Mouse (Mus musculus) cortical plate, adult 2 months (tissue): ENCODE measurements around the gene Cep128. TPM values are rescaled to one million over a fixed set of nuclear protein-coding genes. Genes with fewer than 3 reads are reported as not detected.

ENCODE experiments used
- H3K27ac ChIP-seq: fragments of 200-500 bp; 2 replicates; pipeline ENCODE4 v1.5.1; 2012; ENCODE audit warnings: low read length, control low read depth, inconsistent platforms; ENCODE audit not compliant: insufficient read depth
- H3K4me1 ChIP-seq: fragments of 200-500 bp; 2 replicates; pipeline ENCODE4 v1.6.1; 2011; ENCODE audit warnings: low read length; ENCODE audit not compliant: control insufficient read depth, insufficient read depth
- H3K4me3 ChIP-seq: fragments of 200-500 bp; 2 replicates; pipeline ENCODE4 v1.5.1; 2011; ENCODE audit warnings: mild to moderate bottlenecking, low read length, control low read depth; ENCODE audit not compliant: insufficient read depth
- CTCF ChIP-seq: fragments of 200-500 bp; IDR thresholded peaks from 2 replicates; pipeline ENCODE4 v1.5.1; 2011; ENCODE audit warnings: mild to moderate bottlenecking, control low read depth, low read length; ENCODE audit not compliant: insufficient read depth; ENCODE audit errors: extremely low read depth
- POLR2A ChIP-seq: fragments of 200-500 bp; IDR thresholded peaks from 2 replicates; pipeline ENCODE4 v1.6.1; 2011; ENCODE audit warnings: mild to moderate bottlenecking, low read length, control low read depth; ENCODE audit not compliant: insufficient read depth; ENCODE audit errors: extremely low read depth
- polyA plus RNA-seq: library from polyadenylated mRNA; depleted of rRNA; stranded (reverse); fragments of >200 nt; gene quantifications from 2 replicates; pipeline ENCODE4 v1.2.3, GENCODE M21; 2012

Gene Cep128
- polyA plus RNA-seq, 1 experiment: 5.9 TPM

DNA sequence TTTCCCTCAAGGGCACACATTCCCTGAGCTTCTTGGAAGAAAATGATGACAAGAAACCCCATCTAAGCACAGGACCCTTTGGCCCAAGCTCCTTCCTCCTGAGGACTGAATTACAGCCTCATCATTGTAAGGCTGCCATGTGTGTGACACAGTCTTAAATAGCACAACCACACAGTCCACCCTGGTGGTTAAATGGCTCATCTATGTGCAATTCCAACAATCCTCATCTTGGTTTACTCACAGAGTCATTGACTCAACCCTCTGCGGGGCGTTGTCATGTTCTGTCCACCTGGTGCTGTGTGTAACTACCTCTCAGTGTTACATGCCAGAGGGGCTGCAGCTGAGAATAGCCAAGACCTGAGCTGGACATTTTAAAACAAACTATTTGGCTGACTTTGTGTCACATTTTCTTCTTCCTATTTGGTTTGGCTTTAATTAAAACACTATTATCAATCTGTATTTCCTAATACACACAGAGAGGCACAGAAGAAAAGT lies 313.6 kb downstream of the Cep128 start:
- no peak overlapping the region for H3K27ac ChIP-seq
- TF ChIP-seq CTCF: no peak
- no peak for TF ChIP-seq POLR2A
- no peak overlapping the region for H3K4me3 ChIP-seq
- H3K4me1 ChIP-seq: no peaks in the 10 kb centered on the region

DNA sequence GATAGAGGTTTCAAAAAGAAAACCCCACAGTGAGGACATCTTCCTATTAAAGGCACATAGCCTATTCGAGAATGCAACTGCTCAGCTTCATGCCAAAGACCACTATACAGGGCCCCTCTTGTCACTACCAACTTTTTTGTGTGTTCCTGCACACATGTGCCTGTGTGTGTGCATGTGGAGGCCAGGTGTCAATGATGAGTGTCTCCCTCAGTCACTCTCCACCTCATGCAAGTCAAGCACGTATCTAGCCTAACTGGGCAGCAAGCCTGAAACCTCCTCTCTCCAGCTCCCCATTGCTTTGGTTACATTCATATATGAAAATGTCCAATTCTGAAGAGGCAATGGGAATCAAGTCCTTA lies 317.1 kb downstream of the Cep128 start:
- Histone ChIP-seq H3K4me1 (no peaks in the 10 kb centered on the region), H3K27ac (no peak overlapping the region), H3K4me3 (no peak overlapping the region)
- no peak for TF ChIP-seq POLR2A
- no peak for TF ChIP-seq CTCF

DNA sequence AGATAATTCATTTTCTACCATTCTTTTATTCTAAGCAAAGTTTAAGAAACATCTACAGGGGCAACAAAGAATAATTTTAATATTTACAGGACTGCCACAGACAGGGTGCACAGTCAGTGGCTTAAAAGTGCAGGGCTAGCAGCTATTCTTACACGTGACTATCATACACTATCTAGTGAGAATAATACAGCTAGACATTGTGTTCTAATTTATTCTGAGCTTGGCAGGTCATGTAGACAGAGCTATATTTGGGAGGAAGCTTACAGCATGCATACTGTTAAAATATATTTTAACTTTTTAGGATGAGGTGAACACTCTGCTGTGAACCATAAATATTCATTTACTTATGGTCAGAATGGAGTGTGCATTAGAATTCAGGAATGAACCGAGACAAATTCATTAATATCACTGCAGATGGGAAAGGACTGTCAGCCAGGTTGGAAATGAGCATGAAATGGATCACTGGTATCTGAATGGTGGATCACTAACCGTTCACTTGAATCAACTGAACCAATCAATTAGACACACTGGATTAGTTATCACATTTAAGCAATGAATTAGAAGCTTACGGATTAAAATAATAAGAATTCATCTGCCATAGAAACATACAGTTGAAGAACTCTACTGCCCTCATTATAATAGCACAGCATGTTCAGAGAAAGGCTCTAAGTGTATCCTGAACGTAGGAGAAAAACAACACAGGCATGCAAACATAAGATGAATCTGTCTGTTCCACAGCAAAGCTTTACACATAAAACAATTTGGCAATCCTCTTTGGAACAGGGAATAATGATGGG lies 317.7 kb downstream of the Cep128 start:
- Histone ChIP-seq H3K27ac (no peak overlapping the region), H3K4me1 (no peaks in the 10 kb centered on the region), H3K4me3 (no peak overlapping the region)
- TF ChIP-seq POLR2A: no peak
- TF ChIP-seq CTCF: no peak

DNA sequence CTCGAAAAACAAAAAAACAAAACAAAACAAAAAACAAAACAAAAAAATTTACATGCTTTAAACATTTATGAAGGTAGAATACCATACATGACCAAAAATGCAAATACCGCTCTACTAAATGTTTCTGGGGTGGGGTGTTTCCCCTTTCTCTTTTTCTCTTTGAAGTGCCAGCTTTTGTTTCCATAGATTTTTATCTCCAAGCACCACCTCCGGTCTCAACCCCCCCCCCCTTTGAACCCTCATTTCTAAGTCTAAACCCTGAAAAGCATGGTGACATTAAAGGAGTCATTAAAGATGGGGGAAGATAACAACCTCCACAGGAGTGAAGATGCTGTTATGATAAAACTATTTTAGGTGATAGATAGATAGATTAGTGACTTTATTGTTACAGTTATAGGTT lies 318.8 kb downstream of the Cep128 start:
- Histone ChIP-seq H3K4me1 (no peaks in the 10 kb centered on the region), H3K4me3 (no peak overlapping the region), H3K27ac (no peak overlapping the region)
- TF ChIP-seq POLR2A (no peak), CTCF (no peak)

DNA sequence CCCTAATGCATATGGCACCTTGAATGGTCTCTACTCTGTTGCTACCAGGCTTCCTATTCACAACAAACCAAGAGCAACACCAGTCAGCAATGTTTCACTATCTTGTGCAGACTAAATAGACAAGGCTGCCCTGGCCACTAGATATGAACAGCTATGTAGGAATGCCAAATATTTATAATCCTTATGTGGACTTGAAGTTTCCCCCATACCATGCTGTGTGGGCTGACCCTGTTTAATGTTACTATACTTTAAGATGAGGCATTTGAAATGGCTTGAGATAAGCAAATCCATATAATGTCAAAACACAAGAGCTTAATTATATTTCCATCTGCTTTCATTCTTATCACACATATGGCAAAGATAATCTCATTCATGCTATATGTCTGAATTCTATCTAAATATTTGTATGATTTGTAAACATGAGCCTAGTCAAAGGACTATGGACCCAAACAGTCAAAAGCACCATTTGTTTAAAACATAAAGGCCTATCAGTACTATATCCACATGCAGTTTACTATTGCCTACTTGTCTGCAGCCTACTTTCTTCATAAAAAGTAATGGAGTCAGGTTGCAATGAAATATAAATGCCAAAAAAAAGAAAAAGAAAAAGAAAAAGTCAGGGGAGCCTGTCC lies 319.7 kb downstream of the Cep128 start:
- no peak for TF ChIP-seq POLR2A
- TF ChIP-seq CTCF: no peak
- H3K4me3 ChIP-seq: no peak overlapping the region
- H3K4me1 ChIP-seq: no peaks in the 10 kb centered on the region
- H3K27ac ChIP-seq: no peak overlapping the region

DNA sequence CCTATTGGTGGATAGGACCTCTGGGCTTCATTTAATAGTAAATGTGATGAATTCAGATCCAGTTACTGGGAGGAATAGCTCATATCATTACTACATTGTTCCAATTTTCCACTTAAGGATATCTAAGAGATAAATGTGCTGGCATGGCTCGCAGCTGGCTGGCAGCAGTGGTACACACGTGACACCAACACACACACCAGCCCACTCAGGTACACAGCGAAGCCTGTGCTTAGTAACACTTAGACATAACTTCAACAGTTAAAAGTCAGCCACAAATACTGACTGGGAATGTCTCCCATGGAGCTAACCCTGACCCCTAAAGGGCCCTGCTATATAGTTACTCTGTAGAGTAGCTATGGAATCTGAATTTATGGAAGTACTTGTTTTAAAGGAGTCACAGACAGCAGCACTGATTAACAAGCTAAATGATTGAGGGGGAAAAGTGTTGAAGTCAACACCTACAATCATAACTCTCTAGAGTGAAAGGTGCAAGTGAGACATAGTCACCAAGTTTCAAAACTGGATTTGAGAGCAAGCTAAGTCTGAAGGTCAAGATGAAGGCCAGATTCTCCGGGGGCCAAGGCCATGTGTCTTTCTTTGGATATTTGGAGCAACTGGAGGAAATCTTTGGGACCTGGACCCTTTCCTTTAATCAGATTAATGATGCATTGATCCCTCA lies 320.7 kb downstream of the Cep128 start:
- H3K4me1 ChIP-seq: no peaks in the 10 kb centered on the region
- H3K4me3 ChIP-seq: no peak overlapping the region
- no peak for TF ChIP-seq POLR2A
- TF ChIP-seq CTCF: no peak
- no peak overlapping the region for H3K27ac ChIP-seq

DNA sequence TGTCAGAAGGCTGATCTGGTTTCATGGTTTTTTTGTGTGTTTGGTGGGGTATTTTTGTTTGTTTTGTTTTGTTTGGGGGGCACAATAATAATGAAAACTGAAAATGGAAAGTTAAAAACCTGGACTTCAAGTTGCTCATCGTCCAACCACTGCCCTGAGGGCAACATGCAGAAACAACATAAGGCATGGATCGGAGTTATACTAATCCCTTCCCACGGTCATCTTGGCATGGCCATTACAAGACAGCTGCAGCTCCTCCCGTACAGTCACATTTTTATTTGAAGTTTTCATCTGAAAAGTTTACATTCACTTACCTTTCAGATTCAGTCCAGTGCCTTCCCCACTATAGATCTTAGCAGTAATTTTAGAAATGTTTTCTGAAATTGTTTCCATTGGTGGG lies 321.5 kb downstream of the Cep128 start:
- Histone ChIP-seq H3K27ac (no peak overlapping the region), H3K4me1 (no peaks in the 10 kb centered on the region), H3K4me3 (no peak overlapping the region)
- TF ChIP-seq POLR2A: no peak
- TF ChIP-seq CTCF: no peak

DNA sequence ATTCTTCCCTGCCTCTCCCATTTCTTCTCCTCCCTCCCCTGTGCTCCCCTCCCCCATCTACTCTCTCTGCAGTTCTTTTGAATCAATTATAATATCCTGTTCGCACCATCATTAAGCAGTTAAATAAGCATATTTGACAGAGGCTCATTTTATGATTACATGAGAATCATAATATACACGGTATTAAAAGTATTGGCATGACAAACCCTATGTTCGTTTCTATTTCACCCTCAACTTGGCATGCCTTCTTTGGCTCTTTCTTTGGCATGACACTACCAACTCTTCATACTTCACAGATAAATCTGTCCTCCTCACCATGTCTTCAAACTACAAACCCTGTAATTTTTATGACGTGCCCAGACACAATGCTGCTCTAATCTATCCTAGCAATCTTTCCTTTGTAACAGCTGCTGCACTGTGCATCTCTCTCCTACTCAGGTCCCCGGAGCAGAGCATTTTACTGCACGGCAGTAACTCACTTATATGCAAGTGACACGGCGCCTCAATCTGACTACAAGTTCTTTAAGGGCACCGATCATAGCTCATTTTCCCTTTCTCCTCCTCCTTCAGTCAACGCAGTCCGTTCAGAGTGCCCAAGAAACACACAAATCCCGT lies 324.4 kb downstream of the Cep128 start:
- Histone ChIP-seq H3K4me1 (no peaks in the 10 kb centered on the region), H3K27ac (no peak overlapping the region), H3K4me3 (no peak overlapping the region)
- TF ChIP-seq POLR2A: no peak
- no peak for TF ChIP-seq CTCF

DNA sequence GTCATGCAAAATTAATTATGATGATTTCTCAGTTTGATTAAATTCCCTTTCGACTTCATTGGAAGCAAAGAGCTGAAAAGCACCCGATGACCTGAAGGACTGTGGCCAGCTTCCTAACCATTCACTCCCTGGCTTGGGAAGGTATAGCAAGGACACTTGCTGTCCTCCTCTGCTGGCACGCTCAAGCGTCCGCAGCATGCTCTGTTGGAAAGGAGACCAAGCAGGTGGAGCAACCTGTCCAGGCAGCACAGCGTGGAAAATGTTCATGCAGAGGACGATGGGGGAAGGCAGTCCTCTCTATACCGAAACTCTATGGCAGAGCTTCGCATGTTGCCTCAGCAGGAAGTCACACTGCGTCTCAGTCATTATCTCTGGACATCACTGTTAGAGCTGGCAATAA lies 327.3 kb downstream of the Cep128 start:
- no peak for TF ChIP-seq CTCF
- no peak for TF ChIP-seq POLR2A
- no peaks in the 10 kb centered on the region for H3K4me1 ChIP-seq
- no peak overlapping the region for H3K27ac ChIP-seq
- H3K4me3 ChIP-seq: no peak overlapping the region
